Mouse (Mus musculus) thymus, postnatal 14 days (tissue): ENCODE measurements around the gene Ccdc177.

Source experiments
- DNase-seq: peaks from one replicate; pipeline ENCODE4 v3.0.0; 2021

The Ccdc177 gene

GRCm38 (mm10) chr12:80734526-80735470 lies 25.7 kb downstream of the Ccdc177 start:
- peak; percentile 66 for DNase-seq

GRCm38 (mm10) chr12:80730567-80730966 lies 29.9 kb downstream of the Ccdc177 start:
- peak; percentile 52 for DNase-seq

GRCm38 (mm10) chr12:80729758-80730530 lies 30.5 kb downstream of the Ccdc177 start:
- DNase-seq = no peak

- peak; percentile 12 for DNase-seq
Observed at GRCm38 (mm10) chr12:80728814-80729213, 31.7 kb downstream of the Ccdc177 start.

GRCm38 (mm10) chr12:80728207-80728606 lies 32.3 kb downstream of the Ccdc177 start:
- DNase-seq = peak; percentile 35

GRCm38 (mm10) chr12:80724853-80725559 lies 35.5 kb downstream of the Ccdc177 start:
- peak; percentile 83 for DNase-seq

GRCm38 (mm10) chr12:80721458-80721857 lies 39.0 kb downstream of the Ccdc177 start:
- DNase-seq = no peak

GRCm38 (mm10) chr12:80720507-80720906 lies 40.0 kb downstream of the Ccdc177 start:
- DNase-seq = no peak

GRCm38 (mm10) chr12:80719141-80719540 lies 41.3 kb downstream of the Ccdc177 start:
- DNase-seq = no peak

GRCm38 (mm10) chr12:80715915-80716314 lies 44.6 kb downstream of the Ccdc177 start:
- no peak for DNase-seq

GRCm38 (mm10) chr12:80706915-80707604 lies 53.4 kb downstream of the Ccdc177 start:
- DNase-seq = no peak

GRCm38 (mm10) chr12:80706208-80706914 lies 54.1 kb downstream of the Ccdc177 start:
- DNase-seq = no peak
